Mouse (Mus musculus): Measurements from ENCODE around the gene Nin. TPM values are rescaled to one million over a fixed set of nuclear protein-coding genes. Genes with fewer than 3 reads are reported as not detected.

The Nin gene
- total and polyA plus RNA-seq, 2 experiments: 1.1 to 2.1 TPM

GRCm38 (mm10) chr12:70050699-70051098 is 62.8 kb downstream of the Nin start:
- H3K9ac ChIP-seq (ENCODE audit: low read depth, low read length): no peak overlapping the region
- no peaks in the 10 kb centered on the region for H3K36me3 ChIP-seq (ENCODE audit: control insufficient read depth, insufficient read depth, low read length)
- H3K27ac ChIP-seq (replicated peaks; ENCODE audit: insufficient read depth, low read depth, low read length): 0 out of 2 replicates have a peak overlapping the region, but pooled peaks have one; percentile 26
- TF ChIP-seq CTCF (IDR thresholded peaks at IDR 0.05; ENCODE audit: low read depth, low read length) (no peak), POLR2A (IDR thresholded peaks at IDR 0.05; ENCODE audit: extremely low read depth, insufficient read depth, low read length) (no peak)
- WGBS: 87% methylated on average over 7 of the region's 7 CpGs
- no peaks in the 10 kb centered on the region for H3K79me2 ChIP-seq (ENCODE audit: control insufficient read depth, insufficient read depth, low read length)
- peak; percentile 45 for DNase-seq (ENCODE audit: extremely low read depth, low read depth, low spot score)
- H3K27me3 ChIP-seq (ENCODE audit: control insufficient read depth, insufficient read depth, low read length): no peaks in the 10 kb centered on the region
- no peak overlapping the region for H3K4me3 ChIP-seq (ENCODE audit: insufficient read depth, low read depth, low read length)
- peaks cover 2% of the 10 kb centered on the region; the same call in 1 of the 2 replicates for H3K4me1 ChIP-seq (ENCODE audit: control insufficient read depth, insufficient read depth, low read length)

DNA sequence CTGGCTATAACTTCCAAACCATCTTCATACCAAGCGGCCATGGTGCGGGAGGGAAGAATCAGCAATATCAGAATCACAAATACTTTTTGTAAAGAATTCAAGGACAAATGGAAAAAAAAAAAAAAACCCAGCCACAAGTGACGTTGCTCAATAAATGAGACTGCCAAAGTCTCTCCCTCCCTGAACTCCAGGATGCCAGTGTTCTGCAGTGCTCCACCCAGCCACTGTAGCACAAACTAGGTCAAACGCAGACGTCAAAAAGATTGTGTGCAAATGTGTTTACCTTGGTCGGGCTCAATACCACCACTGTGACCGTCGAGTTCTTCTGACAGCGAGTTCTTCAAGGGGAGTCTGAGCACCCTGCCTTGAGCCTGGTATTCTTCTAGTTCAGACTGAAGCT is 64.8 kb downstream of the Nin start:
- H3K4me1 ChIP-seq (ENCODE audit: control insufficient read depth, insufficient read depth, low read length): peaks cover 2% of the 10 kb centered on the region; the same call in 1 of the 2 replicates
- DNase-seq (ENCODE audit: extremely low read depth, low read depth, low spot score): peak; percentile 65
- H3K27me3 ChIP-seq (ENCODE audit: control insufficient read depth, insufficient read depth, low read length): no peaks in the 10 kb centered on the region
- no peaks in the 10 kb centered on the region for H3K79me2 ChIP-seq (ENCODE audit: control insufficient read depth, insufficient read depth, low read length)
- H3K27ac ChIP-seq (replicated peaks; ENCODE audit: insufficient read depth, low read depth, low read length): no peak overlapping the region
- TF ChIP-seq CTCF (IDR thresholded peaks at IDR 0.05; ENCODE audit: low read depth, low read length) (no peak), POLR2A (IDR thresholded peaks at IDR 0.05; ENCODE audit: extremely low read depth, insufficient read depth, low read length) (no peak)
- no peak overlapping the region for H3K9ac ChIP-seq (ENCODE audit: low read depth, low read length)
- no peaks in the 10 kb centered on the region for H3K36me3 ChIP-seq (ENCODE audit: control insufficient read depth, insufficient read depth, low read length)
- no peak overlapping the region for H3K4me3 ChIP-seq (ENCODE audit: insufficient read depth, low read depth, low read length)
- WGBS: 31% methylated on average over 9 of the region's 9 CpGs

GRCm38 (mm10) chr12:70047281-70047680 is 66.2 kb downstream of the Nin start:
- no peak for DNase-seq (ENCODE audit: extremely low read depth, low read depth, low spot score)
- Histone ChIP-seq H3K36me3 (ENCODE audit: control insufficient read depth, insufficient read depth, low read length) (no peaks in the 10 kb centered on the region), H3K27ac (replicated peaks; ENCODE audit: insufficient read depth, low read depth, low read length) (no peak overlapping the region), H3K79me2 (ENCODE audit: control insufficient read depth, insufficient read depth, low read length) (no peaks in the 10 kb centered on the region), H3K9ac (ENCODE audit: low read depth, low read length) (no peak overlapping the region), H3K4me3 (ENCODE audit: insufficient read depth, low read depth, low read length) (no peak overlapping the region), H3K27me3 (ENCODE audit: control insufficient read depth, insufficient read depth, low read length) (no peaks in the 10 kb centered on the region), H3K4me1 (ENCODE audit: control insufficient read depth, insufficient read depth, low read length) (peaks cover 2% of the 10 kb centered on the region; the same call in 1 of the 2 replicates)
- TF ChIP-seq CTCF (IDR thresholded peaks at IDR 0.05; ENCODE audit: low read depth, low read length): no peak
- TF ChIP-seq POLR2A (IDR thresholded peaks at IDR 0.05; ENCODE audit: extremely low read depth, insufficient read depth, low read length): no peak
- 85% methylated on average over 7 of the region's 7 CpGs for WGBS

- Histone ChIP-seq H3K79me2 (ENCODE audit: control insufficient read depth, insufficient read depth, low read length) (no peaks in the 10 kb centered on the region), H3K4me3 (ENCODE audit: insufficient read depth, low read depth, low read length) (no peak overlapping the region), H3K4me1 (ENCODE audit: control insufficient read depth, insufficient read depth, low read length) (peaks cover 2% of the 10 kb centered on the region; the same call in 1 of the 2 replicates), H3K9ac (ENCODE audit: low read depth, low read length) (no peak overlapping the region), H3K27ac (replicated peaks; ENCODE audit: insufficient read depth, low read depth, low read length) (no peak overlapping the region), H3K27me3 (ENCODE audit: control insufficient read depth, insufficient read depth, low read length) (no peaks in the 10 kb centered on the region), H3K36me3 (ENCODE audit: control insufficient read depth, insufficient read depth, low read length) (no peaks in the 10 kb centered on the region)
- no peak for TF ChIP-seq POLR2A (IDR thresholded peaks at IDR 0.05; ENCODE audit: extremely low read depth, insufficient read depth, low read length)
- no peak for TF ChIP-seq CTCF (IDR thresholded peaks at IDR 0.05; ENCODE audit: low read depth, low read length)
- DNase-seq (ENCODE audit: extremely low read depth, low read depth, low spot score): no peak
- 77% methylated on average over 4 of the region's 4 CpGs for WGBS
Observed at GRCm38 (mm10) chr12:70044353-70044752, 69.2 kb downstream of the Nin start.

- H3K27ac ChIP-seq (replicated peaks; ENCODE audit: insufficient read depth, low read depth, low read length): no peak overlapping the region
- H3K79me2 ChIP-seq (ENCODE audit: control insufficient read depth, insufficient read depth, low read length): no peaks in the 10 kb centered on the region
- H3K36me3 ChIP-seq (ENCODE audit: control insufficient read depth, insufficient read depth, low read length): no peaks in the 10 kb centered on the region
- H3K4me1 ChIP-seq (ENCODE audit: control insufficient read depth, insufficient read depth, low read length): no peaks in the 10 kb centered on the region
- H3K27me3 ChIP-seq (ENCODE audit: control insufficient read depth, insufficient read depth, low read length): no peaks in the 10 kb centered on the region
- no peak overlapping the region for H3K4me3 ChIP-seq (ENCODE audit: insufficient read depth, low read depth, low read length)
- H3K9ac ChIP-seq (ENCODE audit: low read depth, low read length): no peak overlapping the region
- DNase-seq (ENCODE audit: extremely low read depth, low read depth, low spot score): no peak
- WGBS: 93% methylated on average over 13 of the region's 13 CpGs
- no peak for TF ChIP-seq CTCF (IDR thresholded peaks at IDR 0.05; ENCODE audit: low read depth, low read length)
- TF ChIP-seq POLR2A (IDR thresholded peaks at IDR 0.05; ENCODE audit: extremely low read depth, insufficient read depth, low read length): no peak
Observed at GRCm38 (mm10) chr12:70043421-70043820, 70.1 kb downstream of the Nin start.

- TF ChIP-seq POLR2A (IDR thresholded peaks at IDR 0.05; ENCODE audit: extremely low read depth, insufficient read depth, low read length) (no peak), CTCF (IDR thresholded peaks at IDR 0.05; ENCODE audit: low read depth, low read length) (no peak)
Observed at GRCm38 (mm10) chr12:70040981-70041380, 72.5 kb downstream of the Nin start.

More at GRCm38 (mm10) chr12:70040981-70041380, 72.5 kb downstream of the Nin start:
- Histone ChIP-seq H3K36me3 (ENCODE audit: control insufficient read depth, insufficient read depth, low read length) (no peaks in the 10 kb centered on the region), H3K27me3 (ENCODE audit: control insufficient read depth, insufficient read depth, low read length) (no peaks in the 10 kb centered on the region), H3K4me1 (ENCODE audit: control insufficient read depth, insufficient read depth, low read length) (no peaks in the 10 kb centered on the region), H3K79me2 (ENCODE audit: control insufficient read depth, insufficient read depth, low read length) (no peaks in the 10 kb centered on the region), H3K9ac (ENCODE audit: low read depth, low read length) (no peak overlapping the region), H3K4me3 (ENCODE audit: insufficient read depth, low read depth, low read length) (no peak overlapping the region), H3K27ac (replicated peaks; ENCODE audit: insufficient read depth, low read depth, low read length) (no peak overlapping the region)
- 92% methylated on average over 6 of the region's 6 CpGs for WGBS
- no peak for DNase-seq (ENCODE audit: extremely low read depth, low read depth, low spot score)
